19 mouse cellular contexts compared by ENCODE assay signal in the genomic region with DNA sequence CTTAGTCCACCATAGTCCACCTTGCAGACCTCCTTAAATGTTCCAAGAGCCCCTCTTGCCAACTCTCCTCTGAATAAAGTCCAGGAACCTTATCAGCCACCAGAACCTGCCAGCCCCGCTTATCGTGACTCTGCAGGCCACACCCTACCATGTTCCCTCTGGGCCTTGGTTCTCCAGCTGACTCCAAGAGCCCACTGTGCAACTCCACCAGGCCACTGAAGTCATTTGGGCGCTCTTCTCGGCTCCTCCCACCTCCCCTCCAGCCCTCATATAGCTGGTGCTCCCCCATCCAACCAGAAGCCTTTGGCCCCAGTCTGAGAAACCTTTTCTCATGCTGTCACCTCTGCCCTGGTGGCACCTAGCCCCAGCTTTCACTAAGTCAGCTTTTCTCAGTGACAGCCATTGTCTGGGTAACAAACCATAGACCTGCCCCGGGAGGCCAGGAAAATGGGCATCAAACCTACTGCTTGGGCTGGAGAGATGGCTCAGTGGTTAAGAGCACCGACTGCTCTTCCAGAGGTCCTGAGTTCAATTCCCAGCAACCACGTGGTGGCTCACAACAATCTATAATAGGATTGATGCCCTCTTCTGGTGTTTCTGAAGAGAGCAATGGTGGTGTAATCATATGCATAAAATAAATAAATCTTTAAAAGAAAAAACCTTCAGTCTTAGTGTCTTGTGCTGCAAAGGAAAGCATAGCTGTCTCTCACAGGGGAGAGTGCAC. TPM values are rescaled to one million over a fixed set of nuclear protein-coding genes. Genes with fewer than 3 reads are reported as not detected.
DNase-seq lines count a peak whose midpoint lies in the region; ATAC-seq lines count a peak whose summit lies in the region.
"Had no signal": no experiment of that assay in that cellular context is flagged by ENCODE, and none has a peak within 500 bp of the region (broad histone marks: within the 10 kb centered on the region; RNA-seq: fewer than 3 reads in every experiment).

No protein-coding gene starts in this region.

- peak; percentile 38 for DNase-seq in urinary bladder, postnatal 14 days (ENCODE audit: low spot score)
- DNase-seq in urinary bladder, adult 18-20 months (ENCODE audit: low spot score in 2 of 2): no peak
- no peak for DNase-seq in cerebellum, adult 9-11 months
- DNase-seq in kidney, postnatal 10 days: no peak
- DNase-seq in cerebellum, postnatal 14 days: no peak
- DNase-seq: adrenal gland, adult 8-10 months; cerebellum, adult 11 months; embryo, embryonic 11 days; gastrocnemius, adult 2 months; lung, postnatal 14 days; thymus, postnatal 36 days had no signal

- no peaks in the 10 kb centered on the region for H3K27me3 ChIP-seq in intestine, embryonic 16.5 days (replicated peaks; ENCODE audit: control insufficient read depth, insufficient read depth, low read length)
- H3K27me3 ChIP-seq in kidney, embryonic 14.5 days (ENCODE audit: control insufficient read depth, insufficient read depth, low read length): no peaks in the 10 kb centered on the region
- H3K27me3 ChIP-seq: hindbrain, embryonic 15.5 days; limb, embryonic 13.5 days had no signal

- peak overlapping the region; percentile 27 for H3K4me2 ChIP-seq in intestine, embryonic 16.5 days (ENCODE audit: low read depth, low read length)
- H3K4me2 ChIP-seq in kidney, embryonic 14.5 days (replicated peaks; ENCODE audit: low read depth, low read length): no peak overlapping the region
- H3K4me2 ChIP-seq: hindbrain, embryonic 15.5 days; kidney, embryonic 15.5 days; limb, embryonic 13.5 days; neural tube, embryonic 13.5 days had no signal

- peak; percentile 71 for ATAC-seq in intestine, embryonic 16.5 days
- peak; percentile 55 for ATAC-seq in megakaryocyte progenitor cell, adult 5-6 weeks (replicated peaks; ENCODE audit: poor library complexity)
- ATAC-seq in kidney, embryonic 14.5 days (ENCODE audit: low FRiP score, low TSS enrichment): no peak
- ATAC-seq: midbrain, embryonic 16.5 days had no signal

- H3K27ac ChIP-seq in intestine, embryonic 16.5 days (ENCODE audit: low read length): peak overlapping the region; percentile 96
- no peak overlapping the region for H3K27ac ChIP-seq in kidney, embryonic 14.5 days (ENCODE audit: low read depth, low read length)
- H3K27ac ChIP-seq: gastrocnemius, adult 2 months; hindbrain, embryonic 15.5 days; kidney, embryonic 15.5 days; limb, embryonic 13.5 days; neural tube, embryonic 13.5 days had no signal

- no peaks in the 10 kb centered on the region for H3K36me3 ChIP-seq in intestine, embryonic 16.5 days (ENCODE audit: control insufficient read depth, insufficient read depth, low read length)
- no peaks in the 10 kb centered on the region for H3K36me3 ChIP-seq in kidney, embryonic 14.5 days (ENCODE audit: control insufficient read depth, insufficient read depth, low read length)
- H3K36me3 ChIP-seq: hindbrain, embryonic 15.5 days; kidney, embryonic 15.5 days; limb, embryonic 13.5 days; neural tube, embryonic 13.5 days had no signal

- WGBS in intestine, embryonic 16.5 days: 67% methylated on average over 7 of the region's 7 CpGs
- 77% methylated on average over 7 of the region's 7 CpGs for WGBS in kidney, embryonic 14.5 days

- peak overlapping the region; percentile 49; the same call in 1 of the 2 replicates for H3K9ac ChIP-seq in intestine, embryonic 16.5 days (ENCODE audit: low read depth, low read length)
- H3K9ac ChIP-seq in kidney, embryonic 14.5 days (ENCODE audit: low read depth, low read length): no peak overlapping the region
- H3K9ac ChIP-seq: hindbrain, embryonic 15.5 days; kidney, embryonic 15.5 days; limb, embryonic 13.5 days; neural tube, embryonic 13.5 days had no signal

- no peaks in the 10 kb centered on the region for H3K9me3 ChIP-seq in intestine, embryonic 16.5 days (ENCODE audit: control insufficient read depth, low read length)
- H3K9me3 ChIP-seq in kidney, embryonic 14.5 days (ENCODE audit: control insufficient read depth, low read length): no peaks in the 10 kb centered on the region
- H3K9me3 ChIP-seq: hindbrain, embryonic 15.5 days; kidney, embryonic 15.5 days; limb, embryonic 13.5 days; neural tube, embryonic 13.5 days had no signal

- no peak overlapping the region for H3K4me3 ChIP-seq in intestine, embryonic 16.5 days (ENCODE audit: low read length)
- no peak overlapping the region for H3K4me3 ChIP-seq in kidney, embryonic 14.5 days (ENCODE audit: low read length)
- H3K4me3 ChIP-seq: gastrocnemius, adult 2 months; hindbrain, embryonic 15.5 days; kidney, embryonic 15.5 days; limb, embryonic 13.5 days; neural tube, embryonic 13.5 days had no signal

- H3K4me1 ChIP-seq in intestine, embryonic 16.5 days (ENCODE audit: control insufficient read depth, insufficient read depth, low read length): peaks cover 48% of the 10 kb centered on the region
- peaks cover 17% of the 10 kb centered on the region for H3K4me1 ChIP-seq in kidney, embryonic 14.5 days (ENCODE audit: control insufficient read depth, insufficient read depth, low read length)

RNA-seq across cellular contexts. Expression of a gene that starts 2.6 kb away (rescaled TPM):
- polyA plus RNA-seq in intestine, embryonic 16.5 days (2015; fragmentation: Nextera tagmentation; extraction: Ambion mirVana): 11.6 and 14.8 TPM in 2 replicates
- 7.0 and 8.0 TPM in 2 replicates for total RNA-seq in megakaryocyte progenitor cell, adult 5-6 weeks (2015)
- 2.5 and 3.9 TPM in 2 replicates for total RNA-seq in megakaryocyte progenitor cell, adult 5-6 weeks (2017)
- 3.6 and 6.4 TPM in 2 replicates for polyA plus RNA-seq in kidney, embryonic 14.5 days (2014; fragmentation: Nextera tagmentation; extraction: Ambion mirVana)

RNA-seq across cellular contexts. Expression of a gene that starts 36.7 kb away (rescaled TPM):
- 18.8 and 18.9 TPM in 2 replicates for polyA plus RNA-seq in intestine, embryonic 16.5 days (2015; fragmentation: Nextera tagmentation; extraction: Ambion mirVana)
- 63.8 and 65.1 TPM in 2 replicates for total RNA-seq in megakaryocyte progenitor cell, adult 5-6 weeks (2015)
- 41.0 and 47.0 TPM in 2 replicates for total RNA-seq in megakaryocyte progenitor cell, adult 5-6 weeks (2017)
- polyA plus RNA-seq in kidney, embryonic 14.5 days (2014; fragmentation: Nextera tagmentation; extraction: Ambion mirVana): 32.2 and 40.7 TPM in 2 replicates

RNA-seq across cellular contexts. Expression of a gene that starts 52.6 kb away (rescaled TPM):
- polyA plus RNA-seq in intestine, embryonic 16.5 days (2015; fragmentation: Nextera tagmentation; extraction: Ambion mirVana): 25.0 and 25.2 TPM in 2 replicates
- total RNA-seq in megakaryocyte progenitor cell, adult 5-6 weeks (2015): 11.0 and 13.4 TPM in 2 replicates
- total RNA-seq in megakaryocyte progenitor cell, adult 5-6 weeks (2017): 22.7 and 27.0 TPM in 2 replicates
- 2.5 and 5.3 TPM in 2 replicates for polyA plus RNA-seq in kidney, embryonic 14.5 days (2014; fragmentation: Nextera tagmentation; extraction: Ambion mirVana)
